Mouse (Mus musculus): Measurements from ENCODE around the gene Lpp. TPM values are rescaled to one million over a fixed set of nuclear protein-coding genes. Genes with fewer than 3 reads are reported as not detected.

Gene Lpp
- polyA plus RNA-seq, 1 experiment from 2014 or later = 79.9 TPM

GRCm38 (mm10) chr16:24766051-24766450 lies 372.7 kb downstream of the Lpp start:
- Histone ChIP-seq H3K9me3 (ENCODE audit: low read depth, low read length) (no peaks in the 10 kb centered on the region), H3K4me3 (ENCODE audit: low read depth, low read length) (no peak overlapping the region), H3K27ac (ENCODE audit: low read depth) (no peak overlapping the region), H3K4me1 (ENCODE audit: insufficient read depth) (no peaks in the 10 kb centered on the region), H3K9ac (no peak overlapping the region), H3K27me3 (ENCODE audit: insufficient read depth, low read length) (no peaks in the 10 kb centered on the region), H3K36me3 (ENCODE audit: insufficient read depth) (peaks cover 12% of the 10 kb centered on the region; the same call in 1 of the 2 replicates), H3K4me2 (no peak overlapping the region)
- ATAC-seq (ENCODE audit: insufficient read depth) (no peak), DNase-seq (no peak)
- WGBS = 83% methylated on average over 3 of the region's 3 CpGs
- no peak for TF ChIP-seq CTCF (IDR thresholded peaks at IDR 0.05; ENCODE audit: low read depth)

DNA sequence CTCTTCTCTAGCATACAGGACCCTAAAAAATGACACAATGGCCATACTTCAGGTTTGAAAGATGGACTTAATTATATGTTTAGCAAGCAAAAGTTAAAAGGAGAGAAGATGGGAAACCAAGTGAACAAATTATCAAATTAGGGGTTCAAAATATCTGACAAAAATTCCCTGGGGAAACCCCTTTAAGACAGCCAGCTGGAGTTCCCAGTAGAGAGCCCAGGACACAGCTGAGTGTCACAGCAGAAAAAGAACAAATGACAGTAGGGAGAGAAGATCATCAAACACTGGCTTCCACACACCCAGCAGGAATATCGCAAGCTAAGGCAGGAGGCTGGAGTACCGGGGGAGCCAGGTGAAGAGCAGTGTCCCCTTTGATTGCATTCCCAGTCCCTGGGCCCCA lies 373.3 kb downstream of the Lpp start:
- H3K27ac ChIP-seq (ENCODE audit: low read depth) = no peak overlapping the region
- no peak for TF ChIP-seq CTCF (IDR thresholded peaks at IDR 0.05; ENCODE audit: low read depth)
- no peak overlapping the region for H3K9ac ChIP-seq
- WGBS = 66% methylated on average over 2 of the region's 2 CpGs
- ATAC-seq (ENCODE audit: insufficient read depth) (no peak), DNase-seq (no peak)
- H3K27me3 ChIP-seq (ENCODE audit: insufficient read depth, low read length) = no peaks in the 10 kb centered on the region
- H3K4me1 ChIP-seq (ENCODE audit: insufficient read depth) = no peaks in the 10 kb centered on the region
- H3K4me3 ChIP-seq (ENCODE audit: low read depth, low read length) = no peak overlapping the region
- no peaks in the 10 kb centered on the region for H3K9me3 ChIP-seq (ENCODE audit: low read depth, low read length)
- H3K36me3 ChIP-seq (ENCODE audit: insufficient read depth) = peaks cover 10% of the 10 kb centered on the region; the same call in 1 of the 2 replicates
- no peak overlapping the region for H3K4me2 ChIP-seq

DNA sequence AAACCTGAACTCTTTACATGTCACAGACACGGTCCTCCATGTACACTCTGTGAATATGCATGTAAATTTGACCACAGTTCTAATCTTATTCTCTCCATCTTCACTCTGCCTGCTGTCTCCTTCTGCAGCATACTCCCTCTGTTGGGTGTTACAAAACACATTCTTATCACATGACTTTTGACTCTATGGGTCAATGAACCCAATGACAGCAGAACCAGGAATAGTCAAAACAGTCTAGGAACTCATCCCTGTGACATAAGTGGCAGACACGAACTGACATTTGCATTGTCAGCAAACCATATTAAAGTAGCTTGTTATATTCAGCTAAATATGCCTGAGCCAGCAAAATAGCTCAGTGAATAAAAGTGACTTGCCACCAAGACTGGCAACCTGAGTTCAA lies 383.7 kb downstream of the Lpp start:
- Histone ChIP-seq H3K4me2 (no peak overlapping the region), H3K27ac (ENCODE audit: low read depth) (no peak overlapping the region), H3K4me1 (ENCODE audit: insufficient read depth) (no peaks in the 10 kb centered on the region), H3K9ac (no peak overlapping the region), H3K4me3 (ENCODE audit: low read depth, low read length) (no peak overlapping the region), H3K36me3 (ENCODE audit: insufficient read depth) (no peaks in the 10 kb centered on the region), H3K9me3 (ENCODE audit: low read depth, low read length) (no peaks in the 10 kb centered on the region), H3K27me3 (ENCODE audit: insufficient read depth, low read length) (no peaks in the 10 kb centered on the region)
- TF ChIP-seq CTCF (IDR thresholded peaks at IDR 0.05; ENCODE audit: low read depth) = no peak
- DNase-seq (no peak), ATAC-seq (ENCODE audit: insufficient read depth) (no peak)
- 69% methylated on average over 2 of the region's 2 CpGs for WGBS

GRCm38 (mm10) chr16:24778432-24779274 lies 385.3 kb downstream of the Lpp start:
- WGBS = 66% methylated on average over 8 of the region's 8 CpGs
- DNase-seq = no peak
- ATAC-seq (ENCODE audit: insufficient read depth) = no peak

DNA sequence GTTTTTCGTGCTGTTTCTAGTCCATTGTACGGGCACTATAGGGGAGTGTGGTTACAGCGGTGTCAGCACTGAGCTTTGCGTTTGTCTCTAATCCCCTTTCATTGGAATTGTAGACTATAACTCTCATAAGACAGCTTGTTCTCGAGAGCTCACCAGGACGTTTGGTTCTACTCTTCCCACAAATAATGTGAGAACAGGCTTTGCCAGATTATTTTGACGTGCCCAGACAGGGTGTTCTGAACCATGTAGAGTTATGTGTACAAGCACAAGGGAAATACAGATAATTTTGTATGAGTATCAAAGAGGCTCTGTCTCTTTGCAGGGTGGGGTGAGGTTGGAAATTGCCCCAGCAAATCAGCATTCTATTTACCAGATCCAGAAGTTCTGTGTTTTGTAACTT lies 387.2 kb downstream of the Lpp start:
- ATAC-seq (ENCODE audit: insufficient read depth) (no peak), DNase-seq (no peak)
- H3K27me3 ChIP-seq (ENCODE audit: insufficient read depth, low read length) = no peaks in the 10 kb centered on the region
- H3K4me1 ChIP-seq (ENCODE audit: insufficient read depth) = no peaks in the 10 kb centered on the region
- H3K9me3 ChIP-seq (ENCODE audit: low read depth, low read length) = no peaks in the 10 kb centered on the region
- TF ChIP-seq CTCF (IDR thresholded peaks at IDR 0.05; ENCODE audit: low read depth) = no peak
- 76% methylated on average over 7 of the region's 7 CpGs for WGBS
- no peak overlapping the region for H3K4me2 ChIP-seq
- no peak overlapping the region for H3K9ac ChIP-seq
- no peak overlapping the region for H3K27ac ChIP-seq (ENCODE audit: low read depth)
- H3K36me3 ChIP-seq (ENCODE audit: insufficient read depth) = no peaks in the 10 kb centered on the region
- no peak overlapping the region for H3K4me3 ChIP-seq (ENCODE audit: low read depth, low read length)

More at GRCm38 (mm10) chr16:24778432-24779274, 385.3 kb downstream of the Lpp start:
- Histone ChIP-seq H3K9ac (no peak overlapping the region), H3K36me3 (ENCODE audit: insufficient read depth) (no peaks in the 10 kb centered on the region), H3K4me3 (ENCODE audit: low read depth, low read length) (no peak overlapping the region), H3K4me1 (ENCODE audit: insufficient read depth) (no peaks in the 10 kb centered on the region), H3K27me3 (ENCODE audit: insufficient read depth, low read length) (no peaks in the 10 kb centered on the region), H3K4me2 (no peak overlapping the region), H3K9me3 (ENCODE audit: low read depth, low read length) (no peaks in the 10 kb centered on the region), H3K27ac (ENCODE audit: low read depth) (no peak overlapping the region)
- TF ChIP-seq CTCF (IDR thresholded peaks at IDR 0.05; ENCODE audit: low read depth) = no peak

- WGBS = 55% methylated on average over 3 of the region's 3 CpGs
- H3K9me3 ChIP-seq (ENCODE audit: low read depth, low read length) = no peaks in the 10 kb centered on the region
Observed at GRCm38 (mm10) chr16:24781922-24782321, 388.6 kb downstream of the Lpp start.

GRCm38 (mm10) chr16:24785651-24786050 lies 392.3 kb downstream of the Lpp start:
- 95% methylated on average over 1 of the region's 1 CpGs for WGBS
- no peak overlapping the region for H3K27ac ChIP-seq (ENCODE audit: low read depth)
- ATAC-seq (ENCODE audit: insufficient read depth) (no peak), DNase-seq (no peak)
- H3K36me3 ChIP-seq (ENCODE audit: insufficient read depth) = no peaks in the 10 kb centered on the region
- TF ChIP-seq CTCF (IDR thresholded peaks at IDR 0.05; ENCODE audit: low read depth) = no peak
- no peaks in the 10 kb centered on the region for H3K27me3 ChIP-seq (ENCODE audit: insufficient read depth, low read length)
- no peak overlapping the region for H3K9ac ChIP-seq
- no peak overlapping the region for H3K4me3 ChIP-seq (ENCODE audit: low read depth, low read length)
- H3K9me3 ChIP-seq (ENCODE audit: low read depth, low read length) = no peaks in the 10 kb centered on the region
- H3K4me1 ChIP-seq (ENCODE audit: insufficient read depth) = no peaks in the 10 kb centered on the region
- no peak overlapping the region for H3K4me2 ChIP-seq

More at GRCm38 (mm10) chr16:24781922-24782321, 388.6 kb downstream of the Lpp start:
- no peak overlapping the region for H3K9ac ChIP-seq
- DNase-seq = no peak
- TF ChIP-seq CTCF (IDR thresholded peaks at IDR 0.05; ENCODE audit: low read depth) = no peak
- no peaks in the 10 kb centered on the region for H3K36me3 ChIP-seq (ENCODE audit: insufficient read depth)
- H3K27ac ChIP-seq (ENCODE audit: low read depth) = no peak overlapping the region
- no peaks in the 10 kb centered on the region for H3K4me1 ChIP-seq (ENCODE audit: insufficient read depth)
- H3K4me3 ChIP-seq (ENCODE audit: low read depth, low read length) = no peak overlapping the region
- no peak for ATAC-seq (ENCODE audit: insufficient read depth)
- H3K4me2 ChIP-seq = no peak overlapping the region
- H3K27me3 ChIP-seq (ENCODE audit: insufficient read depth, low read length) = no peaks in the 10 kb centered on the region
